Mouse (Mus musculus): Measurements from ENCODE around the gene Il27. TPM values are rescaled to one million over a fixed set of nuclear protein-coding genes. Genes with fewer than 3 reads are reported as not detected.

The Il27 gene
- total RNA-seq, 1 experiment, result not detected

DNA sequence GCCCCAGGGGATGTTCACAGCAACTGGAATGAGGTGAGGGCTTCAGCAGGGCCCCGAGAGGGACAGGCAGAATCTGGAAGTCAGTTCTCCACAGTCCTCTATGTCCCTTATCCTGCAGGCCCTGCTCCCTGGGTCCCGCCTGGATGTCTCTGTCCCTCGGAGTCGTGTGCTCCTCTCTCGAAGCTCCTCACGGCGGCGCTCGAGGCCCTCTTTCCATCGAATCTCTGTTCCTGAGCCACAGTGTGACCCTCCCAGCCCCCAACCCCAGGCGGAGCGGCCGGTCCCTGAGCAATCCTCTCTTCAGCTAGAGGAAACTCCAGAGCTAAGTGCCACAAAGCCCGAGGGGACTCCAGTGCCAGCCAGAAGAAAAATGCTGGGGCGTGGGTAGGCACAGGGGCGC is 7.0 kb downstream of the Il27 start:
- no peaks in the 10 kb centered on the region for H3K36me3 ChIP-seq (ENCODE audit: control insufficient read depth, insufficient read depth, low read length, poor library complexity, severe bottlenecking)
- H3K9ac ChIP-seq (ENCODE audit: insufficient read depth, low read depth, low read length, poor library complexity, severe bottlenecking), result peak overlapping the region; percentile 56; the same call in 1 of the 2 replicates
- no peaks in the 10 kb centered on the region for H3K9me3 ChIP-seq (ENCODE audit: control insufficient read depth, insufficient read depth, low read depth, low read length)
- H3K27ac ChIP-seq (ENCODE audit: insufficient read depth, low read depth, low read length, poor library complexity, severe bottlenecking), result no peak overlapping the region
- peak overlapping the region; percentile 42 to 60; a peak in 3 of 4 replicates for H3K4me3 ChIP-seq (ENCODE audit: insufficient read depth in 1 of 2, low read depth in 1 of 2, low read length in 2 of 2, poor library complexity in 1 of 2, severe bottlenecking in 1 of 2)
- TF ChIP-seq CHD2 (IDR thresholded peaks at IDR 0.05; ENCODE audit: low read depth, low read length) (no peak), ZNF384 (IDR thresholded peaks at IDR 0.05; ENCODE audit: low read depth, low read length) (no peak), MAFK (IDR thresholded peaks at IDR 0.05; ENCODE audit: insufficient read depth, low read depth, low read length) (no peak), HCFC1 (IDR thresholded peaks at IDR 0.05; ENCODE audit: borderline replicate concordance, insufficient read depth, low read length) (no peak), ZC3H11A (IDR thresholded peaks at IDR 0.05; ENCODE audit: borderline replicate concordance, low read depth, low read length) (no peak)
- in situ Hi-C loops (cut with MboI; ENCODE audit: low sequenced_read_pairs in 2 of 2, unreplicated experiment in 2 of 2), result no loop called here
- DNase-seq (ENCODE audit: low read depth, low spot score), result no peak
- H3K4me1 ChIP-seq (ENCODE audit: control insufficient read depth in 2 of 2, insufficient read depth in 2 of 2, low read length in 2 of 2, poor library complexity in 1 of 2), result peaks cover 0 to 13% of the 10 kb centered on the region in 2 experiments; a peak in 1 of 4 replicates

DNA sequence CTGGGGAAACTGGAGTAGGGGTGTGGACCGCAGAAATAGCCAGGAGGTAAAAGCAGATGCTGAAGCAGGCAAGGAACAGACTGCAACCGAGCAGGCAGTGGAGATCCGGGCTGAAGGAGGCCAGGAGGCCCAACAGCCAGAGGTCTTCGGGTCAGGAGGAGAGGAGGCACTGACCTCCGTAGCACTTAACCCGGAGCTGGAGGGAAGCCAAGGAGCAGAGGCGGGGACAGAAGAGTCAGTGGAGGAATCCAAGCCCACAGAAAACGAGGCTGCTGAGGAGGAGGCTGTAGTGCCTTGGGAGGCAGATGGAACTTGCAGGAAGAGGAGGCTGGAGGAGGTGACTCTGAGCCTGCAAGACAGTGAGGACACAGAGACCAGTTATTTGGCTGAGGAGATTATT is 7.9 kb downstream of the Il27 start:
- no peak for DNase-seq (ENCODE audit: low read depth, low spot score)
- in situ Hi-C loops (cut with MboI; ENCODE audit: low sequenced_read_pairs in 2 of 2, unreplicated experiment in 2 of 2), result no loop called here
- H3K4me3 ChIP-seq (ENCODE audit: insufficient read depth in 1 of 2, low read depth in 1 of 2, low read length in 2 of 2, poor library complexity in 1 of 2, severe bottlenecking in 1 of 2), result no peak overlapping the region
- no peak overlapping the region for H3K27ac ChIP-seq (ENCODE audit: insufficient read depth, low read depth, low read length, poor library complexity, severe bottlenecking)
- H3K9ac ChIP-seq (ENCODE audit: insufficient read depth, low read depth, low read length, poor library complexity, severe bottlenecking), result no peak overlapping the region
- H3K9me3 ChIP-seq (ENCODE audit: control insufficient read depth, insufficient read depth, low read depth, low read length), result no peaks in the 10 kb centered on the region
- peaks cover 0 to 13% of the 10 kb centered on the region in 2 experiments; a peak in 1 of 4 replicates for H3K4me1 ChIP-seq (ENCODE audit: control insufficient read depth in 2 of 2, insufficient read depth in 2 of 2, low read length in 2 of 2, poor library complexity in 1 of 2)
- no peak for TF ChIP-seq MAFK (IDR thresholded peaks at IDR 0.05; ENCODE audit: insufficient read depth, low read depth, low read length)
- no peak for TF ChIP-seq ZNF384 (IDR thresholded peaks at IDR 0.05; ENCODE audit: low read depth, low read length)
- no peak for TF ChIP-seq CHD2 (IDR thresholded peaks at IDR 0.05; ENCODE audit: low read depth, low read length)
- TF ChIP-seq ZC3H11A (IDR thresholded peaks at IDR 0.05; ENCODE audit: borderline replicate concordance, low read depth, low read length), result no peak
- TF ChIP-seq HCFC1 (IDR thresholded peaks at IDR 0.05; ENCODE audit: borderline replicate concordance, insufficient read depth, low read length), result no peak
- no peaks in the 10 kb centered on the region for H3K36me3 ChIP-seq (ENCODE audit: control insufficient read depth, insufficient read depth, low read length, poor library complexity, severe bottlenecking)

- Histone ChIP-seq H3K4me3 (ENCODE audit: insufficient read depth in 1 of 2, low read depth in 1 of 2, low read length in 2 of 2, poor library complexity in 1 of 2, severe bottlenecking in 1 of 2) (0 out of 4 replicates have a peak within 1 kb of the TSS, but pooled peaks of 1 of the 2 experiments have one; percentile 9), H3K4me1 (ENCODE audit: control insufficient read depth in 2 of 2, insufficient read depth in 2 of 2, low read length in 2 of 2, poor library complexity in 1 of 2) (peaks cover 0 to 13% of the 10 kb centered on the region in 2 experiments; a peak in 1 of 4 replicates), H3K27ac (ENCODE audit: insufficient read depth, low read depth, low read length, poor library complexity, severe bottlenecking) (no peak within 1 kb of the TSS), H3K9me3 (ENCODE audit: control insufficient read depth, insufficient read depth, low read depth, low read length) (no peaks in the 10 kb centered on the region), H3K36me3 (ENCODE audit: control insufficient read depth, insufficient read depth, low read length, poor library complexity, severe bottlenecking) (no peaks in the 10 kb centered on the region), H3K9ac (ENCODE audit: insufficient read depth, low read depth, low read length, poor library complexity, severe bottlenecking) (peak within 1 kb of the TSS; percentile 4; the same call in 1 of the 2 replicates)
- no peak for DNase-seq (ENCODE audit: low read depth, low spot score)
- TF ChIP-seq CHD2 (IDR thresholded peaks at IDR 0.05; ENCODE audit: low read depth, low read length) (no peak), ZC3H11A (IDR thresholded peaks at IDR 0.05; ENCODE audit: borderline replicate concordance, low read depth, low read length) (no peak), MAFK (IDR thresholded peaks at IDR 0.05; ENCODE audit: insufficient read depth, low read depth, low read length) (no peak), ZNF384 (IDR thresholded peaks at IDR 0.05; ENCODE audit: low read depth, low read length) (no peak), HCFC1 (IDR thresholded peaks at IDR 0.05; ENCODE audit: borderline replicate concordance, insufficient read depth, low read length) (no peak)
- in situ Hi-C loops (cut with MboI; ENCODE audit: low sequenced_read_pairs in 2 of 2, unreplicated experiment in 2 of 2), result no loop called here
Observed at GRCm38 (mm10) chr7:126585717-126586116, 9.0 kb downstream of the Il27 start, which contains the start of gene Cln3. Gene Cln3, minus strand, starts transcription at chr7:126585817.

- H3K27ac ChIP-seq (ENCODE audit: insufficient read depth, low read depth, low read length, poor library complexity, severe bottlenecking), result no peak within 1 kb of the TSS
Observed at GRCm38 (mm10) chr7:126584506-126584977, 10.2 kb downstream of the Il27 start, which contains the start of gene Apobr. Gene Apobr, plus strand, starts transcription at chr7:126584942.

More at GRCm38 (mm10) chr7:126584506-126584977, 10.2 kb downstream of the Il27 start, which contains the start of gene Apobr:
- TF ChIP-seq CHD2 (IDR thresholded peaks at IDR 0.05; ENCODE audit: low read depth, low read length), result no peak
- no peak for TF ChIP-seq MAFK (IDR thresholded peaks at IDR 0.05; ENCODE audit: insufficient read depth, low read depth, low read length)
- no peak for TF ChIP-seq ZNF384 (IDR thresholded peaks at IDR 0.05; ENCODE audit: low read depth, low read length)
- TF ChIP-seq HCFC1 (IDR thresholded peaks at IDR 0.05; ENCODE audit: borderline replicate concordance, insufficient read depth, low read length), result no peak
- Histone ChIP-seq H3K4me3 (ENCODE audit: insufficient read depth in 1 of 2, low read depth in 1 of 2, low read length in 2 of 2, poor library complexity in 1 of 2, severe bottlenecking in 1 of 2) (peak within 1 kb of the TSS; percentile 74), H3K36me3 (ENCODE audit: control insufficient read depth, insufficient read depth, low read length, poor library complexity, severe bottlenecking) (0 out of 2 replicates have a peak, but pooled peaks cover 3% of the 10 kb centered on the region), H3K9me3 (ENCODE audit: control insufficient read depth, insufficient read depth, low read depth, low read length) (no peaks in the 10 kb centered on the region), H3K4me1 (ENCODE audit: control insufficient read depth in 2 of 2, insufficient read depth in 2 of 2, low read length in 2 of 2, poor library complexity in 1 of 2) (peaks cover 0 to 13% of the 10 kb centered on the region in 2 experiments; a peak in 1 of 4 replicates), H3K9ac (ENCODE audit: insufficient read depth, low read depth, low read length, poor library complexity, severe bottlenecking) (peak within 1 kb of the TSS; percentile 4; the same call in 1 of the 2 replicates)
- in situ Hi-C loops (cut with MboI; ENCODE audit: low sequenced_read_pairs in 2 of 2, unreplicated experiment in 2 of 2), result no loop called here
- DNase-seq (ENCODE audit: low read depth, low spot score), result no peak

Measured in ES-E14 (cell line).